Mouse (Mus musculus): ENCODE measurements at regions not wholly inside any gene's neighbourhood (a gene's known extent, or its start where the extent isn't known, plus 50 kb on each side); places are given as distances from the start of the nearest gene placed in this dataset.

DNA sequence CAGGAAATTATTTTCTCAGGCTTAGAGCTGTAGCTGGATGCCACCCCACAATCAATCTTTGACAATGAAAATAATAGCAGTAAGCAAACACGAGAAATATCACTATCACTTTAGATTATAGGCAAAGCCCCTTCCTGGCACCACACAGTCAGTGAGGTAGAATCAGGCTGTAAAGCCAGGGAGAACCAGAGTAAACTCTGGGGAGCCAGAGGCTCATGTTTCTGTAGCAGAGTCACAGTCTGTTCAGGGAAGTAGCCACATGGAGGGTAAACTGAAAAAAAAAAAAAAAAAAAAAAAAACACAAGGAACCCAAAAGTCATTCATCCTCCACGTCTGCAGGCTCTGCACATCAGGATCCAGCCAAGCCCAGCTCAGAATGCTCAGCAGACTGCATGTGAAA, 73.6 kb upstream of the Kctd3 start:
- DNase-seq, result no peak

DNA sequence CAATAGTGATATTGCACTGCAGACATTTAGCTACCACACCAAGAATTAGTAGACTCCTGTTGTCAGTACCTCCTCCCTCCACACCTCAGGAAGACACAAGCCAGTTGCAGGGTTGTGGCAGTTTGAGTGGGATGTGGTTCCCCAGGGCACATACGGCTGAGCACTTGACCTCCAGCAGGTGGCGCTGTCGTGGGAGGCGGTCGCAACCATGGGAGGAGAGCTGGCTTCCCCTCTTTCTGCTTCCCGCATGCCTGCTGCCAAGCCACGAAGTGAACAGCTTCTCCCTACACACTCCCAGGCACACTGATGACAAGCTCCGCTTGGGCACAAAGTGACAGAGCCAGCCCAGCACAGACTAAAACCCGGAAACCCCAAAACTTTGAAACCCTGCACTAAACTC, 73.2 kb upstream of the Kctd3 start:
- DNase-seq, result peak; percentile 65

DNA sequence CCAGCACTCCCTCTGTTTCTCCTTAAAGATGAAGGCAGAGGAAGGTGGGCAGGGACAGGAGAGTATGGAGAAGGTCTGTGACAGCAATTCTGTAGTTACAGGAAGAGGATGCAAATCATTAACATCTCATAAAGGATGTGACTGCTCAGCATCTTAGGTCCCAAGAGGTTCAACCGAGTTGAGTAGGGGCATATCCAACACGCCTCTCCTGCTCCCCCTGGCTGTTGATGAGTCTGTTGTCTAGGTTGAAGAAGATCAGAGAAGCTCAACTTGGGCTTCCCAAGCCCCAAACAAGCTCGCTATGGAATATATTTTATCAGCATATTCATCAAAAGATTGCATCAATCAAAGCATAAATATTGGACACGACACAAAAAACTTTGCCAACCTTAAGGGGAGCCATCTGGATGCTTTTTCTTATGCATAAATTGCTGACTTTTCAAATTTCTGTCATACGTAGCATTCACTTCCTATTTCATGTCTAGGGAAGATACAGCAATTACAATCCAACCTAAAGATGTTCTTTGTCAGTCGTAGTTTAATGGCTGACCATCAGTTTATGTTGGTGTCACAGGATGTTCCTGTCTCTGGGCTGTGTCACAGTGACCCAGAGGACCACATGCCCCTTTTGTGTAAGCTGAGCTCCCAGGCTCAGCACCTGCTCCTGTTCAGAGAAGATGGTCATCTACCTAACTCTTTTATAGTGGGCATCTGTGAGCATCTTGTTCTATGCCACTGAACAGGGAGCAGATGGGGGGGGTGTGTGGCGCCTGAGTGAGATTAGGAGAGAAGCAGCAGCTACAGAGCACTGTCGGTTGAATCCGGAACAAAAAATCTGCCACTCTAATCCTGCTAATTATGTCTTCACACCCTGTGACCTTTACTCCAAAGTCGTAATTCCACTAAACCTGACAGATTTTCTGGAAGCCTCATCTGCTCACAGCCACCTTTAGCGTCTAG, 72.1 kb upstream of the Kctd3 start:
- no peak for DNase-seq

DNA sequence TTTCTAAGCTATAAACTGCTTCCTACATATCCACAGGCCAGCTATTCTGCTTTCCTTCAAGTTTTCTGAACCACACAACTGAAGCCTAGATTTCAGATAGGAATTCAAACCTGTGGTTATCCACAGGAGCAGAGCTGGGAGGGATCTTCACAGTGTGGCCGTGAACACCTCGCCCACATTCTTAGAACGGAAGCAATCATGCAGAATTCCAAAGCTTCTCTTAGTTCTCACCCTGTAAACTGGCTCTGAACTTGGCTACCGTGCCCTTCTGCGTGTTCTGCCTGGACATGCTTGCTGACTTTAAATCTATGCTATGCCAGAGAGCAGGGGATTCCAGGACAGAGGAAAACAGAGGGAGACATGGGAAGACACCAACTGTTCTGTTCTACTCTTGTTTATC, 70.2 kb upstream of the Kctd3 start:
- no peak for DNase-seq

- no peak for DNase-seq
Measured at GRCm38 (mm10) chr1:189076276-189076675, 68.6 kb upstream of the Kctd3 start.

DNA sequence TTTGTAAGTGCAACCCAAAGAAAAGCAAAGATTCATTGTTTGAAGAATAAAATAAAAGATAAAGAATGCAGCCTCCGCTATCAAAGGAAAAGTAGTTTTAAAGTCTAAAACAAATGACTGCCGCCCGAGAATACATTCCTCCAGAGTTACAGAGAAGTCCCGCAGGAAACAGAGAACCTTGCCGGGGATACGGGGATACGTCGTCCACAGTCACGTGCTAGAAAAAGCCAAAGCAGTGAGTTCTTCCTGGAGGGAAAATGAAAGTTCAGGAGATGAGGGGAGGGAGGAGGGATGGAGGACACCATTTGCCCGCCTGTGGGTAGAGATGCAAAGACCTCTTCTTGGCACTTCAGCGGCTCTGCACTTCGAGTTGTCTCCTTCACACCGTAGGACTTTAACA, 68.0 kb upstream of the Kctd3 start:
- peak; percentile 30 for DNase-seq

- DNase-seq, result no peak
Measured at GRCm38 (mm10) chr1:189072516-189072915, 64.9 kb upstream of the Kctd3 start.

DNA sequence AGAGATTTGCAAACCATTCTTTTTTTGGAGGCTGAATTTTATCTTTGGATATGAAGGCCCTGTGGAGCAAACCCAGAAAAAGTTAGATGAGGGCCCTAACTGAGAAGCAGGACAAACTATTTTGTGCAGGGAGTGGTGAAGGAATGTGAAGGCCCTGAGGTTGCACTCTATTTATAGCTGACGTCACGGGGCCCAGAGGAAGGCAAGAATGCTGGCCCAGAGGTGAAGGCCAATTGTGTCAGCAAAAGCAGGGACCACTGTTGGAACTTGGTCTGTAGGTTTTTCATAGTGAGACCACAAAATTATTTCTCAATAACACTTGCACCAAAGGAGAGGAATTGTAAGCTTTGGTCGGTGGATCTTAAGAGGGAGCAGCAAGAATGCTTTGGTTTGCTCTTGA, 60.6 kb upstream of the Kctd3 start:
- DNase-seq, result no peak

DNA sequence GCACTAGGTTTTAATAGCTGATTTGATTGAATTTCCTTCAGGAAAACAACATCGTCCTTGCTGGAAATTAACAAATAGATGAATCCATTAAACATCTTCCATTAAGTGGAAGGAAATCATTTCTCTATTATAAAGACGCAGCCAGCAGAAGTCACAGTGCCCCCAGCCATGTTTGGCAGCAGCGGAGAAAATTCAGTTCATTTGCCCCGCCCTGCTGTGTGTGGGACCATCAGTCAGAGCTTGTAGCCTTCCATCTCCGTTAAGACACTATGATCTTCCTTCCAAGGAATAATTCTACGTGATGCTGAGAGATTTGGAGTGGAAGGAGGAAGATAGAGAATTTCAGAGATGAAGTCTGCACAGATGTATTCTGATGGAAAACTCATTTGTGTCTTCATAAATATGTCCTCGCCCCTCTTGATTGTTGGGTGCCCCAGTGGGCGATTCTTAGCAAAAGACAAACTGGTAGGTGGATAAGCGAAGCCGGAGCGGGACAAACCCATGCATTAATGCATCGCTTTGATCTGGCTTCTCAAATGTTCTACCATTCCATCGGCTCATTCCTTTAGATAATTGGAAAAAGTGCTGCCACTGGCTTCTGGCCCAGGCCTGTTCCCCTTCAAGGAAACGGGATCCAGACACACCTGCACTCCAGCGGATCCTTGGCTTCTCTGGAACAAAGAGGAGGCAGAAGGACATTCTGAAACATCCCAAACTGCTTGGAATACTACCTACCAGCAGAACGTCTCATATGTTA, 59.7 kb upstream of the Kctd3 start:
- DNase-seq, result no peak

GRCm38 (mm10) chr1:189066446-189067151, 59.0 kb upstream of the Kctd3 start:
- no peak for DNase-seq

DNA sequence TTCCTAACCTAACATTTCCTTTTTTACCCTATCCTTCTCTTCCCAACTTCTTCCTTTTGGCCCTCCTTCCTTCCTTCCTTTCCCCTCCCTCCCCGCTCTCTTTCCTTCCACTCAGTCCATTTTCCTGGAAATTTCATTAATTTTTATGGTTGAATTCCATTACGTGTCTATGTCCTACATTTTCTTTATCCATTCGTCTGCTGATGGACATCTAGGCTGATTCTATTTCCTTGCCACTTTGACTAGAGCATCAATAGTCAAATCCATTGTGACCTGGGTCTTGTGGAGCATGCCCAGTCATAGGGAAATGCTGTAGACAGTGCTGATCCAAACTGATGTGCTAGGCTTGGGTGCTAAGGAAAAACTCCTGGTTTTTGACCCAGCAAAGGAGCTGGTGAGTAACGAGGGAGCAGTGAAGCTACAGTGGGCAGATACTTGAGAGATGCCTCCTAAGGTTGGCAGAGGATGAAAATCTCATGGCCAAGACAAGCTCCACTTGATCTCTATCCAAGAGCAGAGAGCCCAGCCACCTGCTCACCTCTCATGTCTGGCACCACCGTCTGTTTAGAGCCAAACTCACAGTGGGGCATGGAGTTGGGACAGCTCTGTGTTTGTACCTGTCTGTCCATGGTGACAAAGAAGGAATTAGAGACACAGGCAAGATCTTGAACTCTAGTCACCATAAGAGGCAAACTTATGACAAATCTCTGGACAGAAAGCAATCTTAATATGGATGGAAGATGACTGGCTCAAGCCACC, 57.7 kb upstream of the Kctd3 start:
- no peak for DNase-seq

- no peak for DNase-seq
Measured at GRCm38 (mm10) chr1:189064629-189065028, 57.0 kb upstream of the Kctd3 start.

- no peak for DNase-seq
Measured at GRCm38 (mm10) chr1:189063699-189064098, 56.1 kb upstream of the Kctd3 start.

- DNase-seq, result no peak
Measured at GRCm38 (mm10) chr1:189063209-189063608, 55.6 kb upstream of the Kctd3 start.
